8 mouse cellular contexts compared by ENCODE assay signal in genomic region chr1:152399790-152400555, GRCm38 (mm10). TPM values are rescaled to one million over a fixed set of nuclear protein-coding genes. Genes with fewer than 3 reads are reported as not detected.
DNase-seq lines count a peak whose midpoint lies in the region; ATAC-seq lines count a peak whose summit lies in the region.

Gene Colgalt2 (plus strand): TSS chr1:152399830.

- H3K27ac ChIP-seq in intestine, embryonic 15.5 days = peak within 1 kb of the TSS; percentile 33; the same call in 1 of the 2 replicates
- peak within 1 kb of the TSS; percentile 83 for H3K27ac ChIP-seq in limb, embryonic 10.5 days

- peak; percentile 72 for DNase-seq in embryo, embryonic 9.5 days (ENCODE audit: extremely low spot score)
- peak; percentile 61 to 73 for DNase-seq in heart, adult 18-20 months
- peak; percentile 71 for DNase-seq in limb, embryonic 10.5 days (ENCODE audit: low spot score)
- peak; percentile 49 for DNase-seq in right cerebral cortex, postnatal 4 days

- peaks cover 37% of the 10 kb centered on the region for H3K27me3 ChIP-seq in erythroblast, embryonic 14.5 days (ENCODE audit: control insufficient read depth)
- H3K27me3 ChIP-seq in intestine, embryonic 15.5 days (replicated peaks) = peaks cover 11% of the 10 kb centered on the region; the same call in 1 of the 2 replicates
- peaks cover 50% of the 10 kb centered on the region for H3K27me3 ChIP-seq in limb, embryonic 10.5 days (ENCODE audit: low read depth, poor library complexity, severe bottlenecking)

- peak within 1 kb of the TSS; percentile 54 for H3K9ac ChIP-seq in intestine, embryonic 15.5 days

- WGBS in intestine, embryonic 15.5 days = under 1% methylated on average over 69 of the region's 70 CpGs
- WGBS in limb, embryonic 10.5 days = under 1% methylated on average over 59 of the region's 70 CpGs

- H3K9me3 ChIP-seq in erythroblast, embryonic 14.5 days (ENCODE audit: control insufficient read depth, low read length) = peaks cover 3% of the 10 kb centered on the region; the same call in 1 of the 2 replicates
- H3K9me3 ChIP-seq in intestine, embryonic 15.5 days = no peaks in the 10 kb centered on the region
- no peaks in the 10 kb centered on the region for H3K9me3 ChIP-seq in limb, embryonic 10.5 days (replicated peaks)

- peak within 1 kb of the TSS; percentile 56 for H3K4me3 ChIP-seq in erythroblast, embryonic 14.5 days (replicated peaks)
- H3K4me3 ChIP-seq in intestine, embryonic 15.5 days (replicated peaks) = peak within 1 kb of the TSS; percentile 71
- peak within 1 kb of the TSS; percentile 69 for H3K4me3 ChIP-seq in limb, embryonic 10.5 days

- no peak for ATAC-seq in erythroblast, adult 5-6 weeks (replicated peaks; ENCODE audit: low FRiP score, poor library complexity, severe bottlenecking)
- peak; percentile 91 for ATAC-seq in intestine, embryonic 15.5 days
- peak; percentile 63 for ATAC-seq in megakaryocyte-erythroid progenitor cell, adult 5-6 weeks (replicated peaks; ENCODE audit: low FRiP score, low TSS enrichment, poor library complexity, severe bottlenecking)

- no peaks in the 10 kb centered on the region for H3K36me3 ChIP-seq in erythroblast, embryonic 14.5 days (ENCODE audit: control insufficient read depth)
- no peaks in the 10 kb centered on the region for H3K36me3 ChIP-seq in intestine, embryonic 15.5 days
- no peaks in the 10 kb centered on the region for H3K36me3 ChIP-seq in limb, embryonic 10.5 days

- peak within 1 kb of the TSS; percentile 96 for H3K4me2 ChIP-seq in intestine, embryonic 15.5 days (replicated peaks)

- H3K4me1 ChIP-seq in erythroblast, embryonic 14.5 days (ENCODE audit: control insufficient read depth) = no peaks in the 10 kb centered on the region
- peaks cover 8% of the 10 kb centered on the region for H3K4me1 ChIP-seq in intestine, embryonic 15.5 days (replicated peaks)
- H3K4me1 ChIP-seq in limb, embryonic 10.5 days = peaks cover 13% of the 10 kb centered on the region

RNA-seq across cellular contexts. Expression of gene Colgalt2, which starts in this region (rescaled TPM):
- polyA plus RNA-seq in erythroblast, embryonic 14.5 days (2012) = not detected in 2 replicates
- not detected in 2 replicates for total RNA-seq in erythroblast, adult 5-6 weeks (2015; ENCODE audit: low replicate concordance)
- not detected in 2 replicates for total RNA-seq in erythroblast, adult 5-6 weeks (2017; ENCODE audit: low replicate concordance)
- 1 to 10 TPM; 3.0 to 3.2 TPM for total RNA-seq in heart, adult 18-20 months (2021)
- 1.4 and 1.5 TPM in 2 replicates for polyA plus RNA-seq in intestine, embryonic 15.5 days (2015; fragmentation: Nextera tagmentation; extraction: Ambion mirVana)
- 1.0 and 1.4 TPM in 2 replicates for polyA plus RNA-seq in limb, embryonic 10.5 days (2016; fragmentation: Nextera tagmentation; extraction: Ambion mirVana)
- total RNA-seq in megakaryocyte-erythroid progenitor cell, adult 5-6 weeks (2014; fragmentation: Nextera tagmentation) = not detected in 2 replicates
- total RNA-seq in megakaryocyte-erythroid progenitor cell, adult 5-6 weeks (2017) = not detected in 2 replicates

Comparison
In these comparisons a context has a peak if more than half of its experiments do, and no peak if none do; other contexts are left out.
1. RNA of gene Colgalt2 (total RNA-seq): 3.0 to 3.2 TPM in heart, adult 18-20 months; not detected in erythroblast, adult 5-6 weeks and not detected in megakaryocyte-erythroid progenitor cell, adult 5-6 weeks; every median in the first group is over 4 times any median in the second.
2. Peak in ATAC-seq in megakaryocyte-erythroid progenitor cell, adult 5-6 weeks; RNA of the gene not detected or under 1 TPM.
3. Peak in every context shown above with its lines, with median percentiles within 50 percentile points of each other: H3K4me3 ChIP-seq and DNase-seq.